Mouse (Mus musculus): ENCODE data around the gene Maged1.

- TF ChIP-seq USF2 (conservative IDR thresholded peaks at IDR 0.05; ENCODE audit: low read depth, low read length) (no peak), USF1 (IDR thresholded peaks at IDR 0.05; ENCODE audit: low read depth, low read length) (no peak), E2F4 (IDR thresholded peaks at IDR 0.05; ENCODE audit: insufficient replicate concordance, low read depth, low read length) (no peak), NRF1 (IDR thresholded peaks at IDR 0.05; ENCODE audit: low read depth, low read length) (no peak), SMC3 (IDR thresholded peaks at IDR 0.05; ENCODE audit: low read depth, low read length) (no peak), JUN (IDR thresholded peaks at IDR 0.05; ENCODE audit: insufficient read depth, low read depth, low read length) (no peak), MAFK (IDR thresholded peaks at IDR 0.05; ENCODE audit: insufficient replicate concordance, low read length) (no peak), POLR2AphosphoS2 (IDR thresholded peaks at IDR 0.05; ENCODE audit: low read depth, low read length) (no peak), GABPA (IDR thresholded peaks at IDR 0.05; ENCODE audit: insufficient replicate concordance, low read depth, low read length) (no peak), SIN3A (IDR thresholded peaks at IDR 0.05; ENCODE audit: low read length) (no peak), CTCF (conservative IDR thresholded peaks at IDR 0.05 in 1 of 2, IDR thresholded peaks at IDR 0.05 in 1 of 2; ENCODE audit: low read depth in 2 of 2, low read length in 2 of 2) (no peak), POLR2A (IDR thresholded peaks at IDR 0.05; ENCODE audit: low read depth, low read length) (no peak), NELFE (IDR thresholded peaks at IDR 0.05; ENCODE audit: low read depth, low read length) (no peak)
Measured at GRCm38 (mm10) chrX:94562392-94562791, 20.4 kb upstream of the Maged1 start.

Measured in CH12.LX (cell line).